In genomic region chr5:140230818-140231217, GRCm38 (mm10) we compare ENCODE assay signal across 16 mouse cellular contexts.
"Had no signal": no experiment of that assay in that cellular context is flagged by ENCODE, and none has a peak within 500 bp of the region (broad histone marks: within the 10 kb centered on the region; RNA-seq: fewer than 3 reads in every experiment).

No protein-coding gene starts in this region.

- H3K27ac ChIP-seq: neural tube, embryonic 12.5 days; neural tube, embryonic 13.5 days; neural tube, embryonic 15.5 days; stomach, embryonic 15.5 days; stomach, postnatal 0 days had no signal

- H3K4me1 ChIP-seq: stomach, embryonic 15.5 days had no signal

- H3K27me3 ChIP-seq: neural tube, embryonic 12.5 days; neural tube, embryonic 13.5 days; neural tube, embryonic 15.5 days; stomach, embryonic 15.5 days had no signal

- H3K4me3 ChIP-seq: neural tube, embryonic 12.5 days; neural tube, embryonic 13.5 days; neural tube, embryonic 15.5 days; stomach, embryonic 15.5 days had no signal

- DNase-seq: right cerebral cortex, adult 18-20 months; right cerebral cortex, postnatal 14 days; right cerebral cortex, postnatal 25 days; right cerebral cortex, postnatal 4 days; spleen, adult 18-20 months; thymus, adult 18-20 months; thymus, adult 2 months; thymus, postnatal 14 days; thymus, postnatal 25 days; thymus, postnatal 36 days; thymus, postnatal 4 days had no signal

- H3K36me3 ChIP-seq: neural tube, embryonic 12.5 days; neural tube, embryonic 13.5 days; neural tube, embryonic 15.5 days; stomach, embryonic 15.5 days had no signal

- H3K9ac ChIP-seq: neural tube, embryonic 12.5 days; neural tube, embryonic 13.5 days; neural tube, embryonic 15.5 days; stomach, embryonic 15.5 days had no signal
